Mouse (Mus musculus) brain, embryonic 14.5 days (tissue): Measurements from ENCODE around the gene Sipa1l1.
"Not testable (repeated sequence)": the region's sequence is repeated elsewhere in the genome, so short reads cannot be mapped to it uniquely, and the experiment has no call there.

Source experiments
- CTCF ChIP-seq: fragments of 200-500 bp; IDR thresholded peaks from 2 replicates; pipeline ENCODE4 v1.5.1; 2012; ENCODE audit warnings: inconsistent platforms, mild to moderate bottlenecking, moderate library complexity, borderline replicate concordance; ENCODE audit not compliant: insufficient read depth, insufficient read length; ENCODE audit errors: extremely low read depth
- POLR2A ChIP-seq: fragments of 200-500 bp; IDR thresholded peaks from 2 replicates; pipeline ENCODE4 v1.6.1; 2012; ENCODE audit warnings: mild to moderate bottlenecking, inconsistent platforms, borderline replicate concordance; ENCODE audit not compliant: poor library complexity, insufficient read depth, insufficient read length, severe bottlenecking; ENCODE audit errors: extremely low read depth

- not testable (repeated sequence) for TF ChIP-seq POLR2A, CTCF
Measured at GRCm38 (mm10) chr12:82493260-82493659, 324.1 kb downstream of the Sipa1l1 start.
